Mouse (Mus musculus) heart, postnatal 25 days (tissue): ENCODE data around the gene Timp4. TPM values are rescaled to one million over a fixed set of nuclear protein-coding genes. Genes with fewer than 3 reads are reported as not detected.
"Not testable (repeated sequence)": the region's sequence is repeated elsewhere in the genome, so short reads cannot be mapped to it uniquely, and the experiment has no call there.

Source experiments
- DNase-seq: peaks from one replicate; pipeline ENCODE4 v3.0.0; 2022; ENCODE audit warnings: low spot score
- intact Hi-C: fragments of 180-260 bp; cut with DNase I; formaldehyde crosslinking; loops from one replicate; pipeline ENCODE4 v1.15.1; 2025
- total RNA-seq, 2 experiments: library from RNA; stranded (reverse); gene quantifications; 2 replicates each; pipeline ENCODE4 v1.2.3; 2021

The Timp4 gene
- total RNA-seq, 2 experiments from 2014 or later = 29.7 to 32.7 TPM

GRCm38 (mm10) chr6:115266791-115267190 is 14.8 kb upstream of the Timp4 start:
- intact Hi-C loops = loop anchor here (5.0 kb wide), 2 partner anchors 219 to 339 kb away; no protein-coding TSS in a partner anchor
- no peak for DNase-seq

GRCm38 (mm10) chr6:115260507-115260906 is 8.5 kb upstream of the Timp4 start:
- no peak for DNase-seq
- intact Hi-C loops = no loop called here

- intact Hi-C loops = no loop called here
- no peak for DNase-seq
These were observed 3.2 kb upstream of the Timp4 start for GRCm38 (mm10) chr6:115255171-115255570.

- intact Hi-C loops = no loop called here
- DNase-seq = peak; percentile 62
These were observed 447 bp downstream of the Timp4 start for GRCm38 (mm10) chr6:115251531-115251985.

- intact Hi-C loops = no loop called here
- DNase-seq = no peak
These were observed 6.4 kb downstream of the Timp4 start for GRCm38 (mm10) chr6:115245500-115246058.

- intact Hi-C loops = no loop called here
- DNase-seq = no peak
These were observed 7.8 kb downstream of the Timp4 start for GRCm38 (mm10) chr6:115244222-115244621.

- no peak for DNase-seq
- intact Hi-C loops = no loop called here
These were observed 10.1 kb downstream of the Timp4 start for GRCm38 (mm10) chr6:115241939-115242338.

- intact Hi-C loops = no loop called here
- no peak for DNase-seq
These were observed 10.8 kb downstream of the Timp4 start for GRCm38 (mm10) chr6:115241131-115241699.

GRCm38 (mm10) chr6:115240431-115240830 is 11.6 kb downstream of the Timp4 start:
- DNase-seq, intact Hi-C loops: not testable (repeated sequence)

- no peak for DNase-seq
- intact Hi-C loops = loop anchor here (10.0 kb wide), 1 partner anchor 1405 kb away; no protein-coding TSS in a partner anchor
These were observed 12.7 kb downstream of the Timp4 start for GRCm38 (mm10) chr6:115239335-115239734.

GRCm38 (mm10) chr6:115238031-115239027 is 13.7 kb downstream of the Timp4 start:
- intact Hi-C loops = loop anchor here (10.0 kb wide), 1 partner anchor 1406 kb away; no protein-coding TSS in a partner anchor
- peak; percentile 61 for DNase-seq

GRCm38 (mm10) chr6:115232562-115232961 is 19.4 kb downstream of the Timp4 start:
- intact Hi-C loops = loop anchor here (5.0 to 10.0 kb wide), 2 partner anchors 110 to 1412 kb away; no protein-coding TSS in a partner anchor

GRCm38 (mm10) chr6:115231836-115232235 is 20.2 kb downstream of the Timp4 start:
- DNase-seq = no peak
- intact Hi-C loops = loop anchor here (5.0 to 10.0 kb wide), 2 partner anchors 110 to 1413 kb away; no protein-coding TSS in a partner anchor

More at GRCm38 (mm10) chr6:115232562-115232961, 19.4 kb downstream of the Timp4 start:
- peak; percentile 38 for DNase-seq

- intact Hi-C loops = loop anchor here (5.0 to 10.0 kb wide), 2 partner anchors 112 to 1414 kb away; no protein-coding TSS in a partner anchor
- no peak for DNase-seq
These were observed 21.4 kb downstream of the Timp4 start for GRCm38 (mm10) chr6:115230557-115230956.

GRCm38 (mm10) chr6:115227529-115227928 is 24.5 kb downstream of the Timp4 start:
- DNase-seq = no peak
- intact Hi-C loops = loop anchor here (1.0 to 5.0 kb wide), 4 partner anchors 41 to 380 kb away; no protein-coding TSS in a partner anchor

- intact Hi-C loops = loop anchor here (1.0 to 5.0 kb wide), 4 partner anchors 41 to 380 kb away; no protein-coding TSS in a partner anchor
- DNase-seq = no peak
These were observed 25.0 kb downstream of the Timp4 start, which contains the start of gene Gm17482 for GRCm38 (mm10) chr6:115227043-115227442. Gene Gm17482, plus strand, starts transcription at chr6:115227343.

- intact Hi-C loops = loop anchor here (5.0 kb wide), 2 partner anchors 132 to 382 kb away; no protein-coding TSS in a partner anchor
- DNase-seq = no peak
These were observed 26.5 kb downstream of the Timp4 start for GRCm38 (mm10) chr6:115225519-115225918.

- intact Hi-C loops = no loop called here
- DNase-seq = no peak
These were observed 30.8 kb downstream of the Timp4 start for GRCm38 (mm10) chr6:115221215-115221641.

- intact Hi-C loops = no loop called here
- no peak for DNase-seq
These were observed 38.9 kb downstream of the Timp4 start for GRCm38 (mm10) chr6:115213129-115213528.
